Mouse (Mus musculus) heart, adult 2 months (tissue): ENCODE results near the gene Ffar4.

ENCODE experiments used
- CTCF ChIP-seq: fragments of 200-600 bp; IDR thresholded peaks from 2 replicates; pipeline ENCODE4 v1.8.1; 2022; ENCODE audit warnings: antibody characterized with exemption, mild to moderate bottlenecking, moderate library complexity
- EP300 ChIP-seq: fragments of 200-500 bp; IDR thresholded peaks from 2 replicates; pipeline ENCODE4 v1.6.1; 2011; ENCODE audit warnings: low read depth, low read length, control low read depth; ENCODE audit not compliant: insufficient read depth

GRCm38 (mm10) chr19:38111056-38111455 lies 14.2 kb downstream of the Ffar4 start:
- no peak for TF ChIP-seq CTCF
- TF ChIP-seq EP300 = no peak
